Mouse (Mus musculus) left cerebral cortex, postnatal 36 days (tissue): ENCODE results near the gene 4930442H23Rik. TPM values are rescaled to one million over a fixed set of nuclear protein-coding genes. Genes with fewer than 3 reads are reported as not detected.
"Not testable (repeated sequence)": the region's sequence is repeated elsewhere in the genome, so short reads cannot be mapped to it uniquely, and the experiment has no call there.

Source experiments
- DNase-seq, 2 experiments: peaks; one replicate each; pipeline ENCODE4 v3.0.0; 2021 to 2022; ENCODE audit warnings: low spot score in 2 of 2, mixed read lengths in 1 of 2
- intact Hi-C: fragments of 180-260 bp; cut with DNase I; formaldehyde crosslinking; loops from one replicate; pipeline ENCODE4 v1.15.1; 2025
- total RNA-seq, 2 experiments: library from RNA; stranded (reverse); gene quantifications; 2 replicates each; pipeline ENCODE4 v1.2.3; 2021

The 4930442H23Rik gene
- total RNA-seq, 2 experiments from 2014 or later, result not detected

DNA sequence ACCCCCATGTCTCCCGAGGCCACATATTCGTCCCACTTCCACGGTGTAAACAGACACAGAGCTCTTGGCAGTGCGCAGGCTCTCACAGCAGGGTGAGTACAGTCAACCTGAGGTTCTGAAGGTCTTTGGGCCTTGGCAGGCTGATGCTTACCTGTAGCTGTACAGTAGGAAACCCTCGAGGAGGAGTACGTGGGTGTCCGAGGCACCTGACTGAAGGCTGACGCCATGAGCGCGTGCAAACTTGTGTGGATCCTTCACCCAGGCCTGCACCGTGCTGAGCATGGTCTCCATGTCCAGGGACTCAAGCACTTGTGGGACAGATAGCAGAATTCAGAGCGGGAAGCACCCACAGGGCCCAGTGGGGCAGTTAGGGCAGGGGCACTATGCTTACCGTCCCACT lies 16.5 kb upstream of the 4930442H23Rik start:
- intact Hi-C loops, result no loop called here
- no peak for DNase-seq

DNA sequence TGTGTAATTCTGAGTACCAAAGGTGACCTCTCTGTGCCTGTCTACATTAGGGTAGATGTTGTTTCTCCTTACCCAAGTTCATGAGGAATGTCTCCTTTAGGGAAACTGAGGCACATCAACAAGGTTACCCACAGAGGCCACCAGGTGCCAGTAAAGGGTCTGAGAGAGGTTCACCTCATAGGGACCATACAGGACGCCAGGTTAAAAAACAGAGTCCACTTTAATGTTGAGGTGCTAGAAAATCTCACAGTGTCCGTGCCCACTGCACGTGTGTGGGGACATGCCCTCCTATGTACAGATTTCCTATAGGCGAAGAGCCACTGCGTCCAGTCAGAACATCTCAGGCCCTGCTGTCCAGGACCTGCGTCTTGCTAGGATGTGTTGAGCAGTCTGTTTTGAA lies 15.3 kb upstream of the 4930442H23Rik start:
- DNase-seq, result no peak
- intact Hi-C loops, result loop anchor here (2.0 to 10.0 kb wide), 3 partner anchors 18 to 256 kb away; partner anchors contain the start of genes Hmg20b and Nfic

DNA sequence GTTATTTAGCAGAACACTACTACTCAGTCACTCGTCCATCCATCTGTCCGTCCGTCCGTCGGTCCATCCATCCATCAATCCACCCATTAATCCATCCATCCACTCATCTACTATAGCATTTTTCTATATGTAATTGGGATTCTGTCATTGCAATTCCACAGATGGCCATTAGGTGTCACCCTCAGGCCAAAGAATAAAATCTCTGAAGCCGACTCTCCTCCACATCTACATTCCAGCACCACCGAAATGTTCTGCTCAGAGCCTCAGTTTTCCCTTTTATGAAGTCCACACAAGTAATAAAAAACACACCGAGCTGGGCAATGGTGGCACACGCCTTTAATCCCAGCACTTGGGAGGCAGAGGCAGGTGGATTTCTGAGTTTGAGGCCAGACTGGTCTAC lies 14.6 kb upstream of the 4930442H23Rik start:
- intact Hi-C loops, result loop anchor here (2.0 to 10.0 kb wide), 3 partner anchors 19 to 257 kb away; partner anchors contain the start of genes Hmg20b and Nfic
- DNase-seq, result peak in 1 of 2 experiments; percentile 63

DNA sequence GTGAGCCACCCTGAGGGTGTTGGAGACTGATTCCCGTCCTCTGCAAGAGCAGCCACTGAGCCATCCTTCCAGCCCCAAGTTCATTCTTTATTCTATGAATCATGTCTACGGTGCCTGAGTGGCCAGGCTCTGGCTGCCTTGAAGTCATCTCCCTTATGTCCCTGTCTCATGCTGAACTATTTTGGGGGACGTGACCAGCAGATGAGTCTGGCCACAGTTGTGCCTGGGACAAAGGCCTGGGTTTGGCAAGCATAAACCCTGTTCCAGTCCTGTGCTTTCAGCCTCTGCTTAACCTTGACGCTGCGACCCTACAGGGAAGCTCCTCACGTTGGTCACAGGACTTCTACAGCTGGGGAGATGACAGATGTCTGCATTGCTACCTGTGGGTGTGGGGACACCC lies 13.7 kb upstream of the 4930442H23Rik start:
- intact Hi-C loops, result loop anchor here (10.0 kb wide), 1 partner anchor 257 kb away; the partner anchor contains the start of gene Nfic
- DNase-seq, result no peak

DNA sequence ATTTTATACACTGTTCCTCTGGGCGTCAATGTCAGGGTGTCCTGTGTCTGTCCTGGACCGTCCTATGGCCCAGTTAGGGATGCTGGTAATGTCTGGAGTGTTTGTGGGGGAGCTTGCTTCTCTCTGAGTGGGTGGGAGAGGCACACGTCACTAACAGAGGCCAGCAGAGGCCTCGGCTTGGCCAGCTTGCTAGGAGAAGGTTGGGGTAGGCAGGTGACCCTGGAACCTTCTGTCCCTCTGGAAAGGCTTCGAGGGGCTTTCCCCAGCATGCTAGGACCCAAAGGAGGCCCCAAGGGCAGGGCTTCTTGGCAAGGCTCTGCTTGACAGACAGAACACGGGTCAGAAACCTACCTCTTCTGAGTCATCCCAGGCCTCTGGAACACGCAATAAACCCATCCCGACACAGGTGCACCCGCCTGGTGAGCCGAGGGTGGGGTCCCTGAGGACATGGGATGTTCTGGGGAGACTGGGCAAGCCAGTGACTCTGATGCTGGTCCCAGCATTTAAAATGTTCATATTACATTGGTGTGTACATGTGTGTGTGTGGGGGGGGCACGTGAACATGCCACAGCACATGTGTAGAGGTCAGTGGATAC lies 12.9 kb upstream of the 4930442H23Rik start:
- no peak for DNase-seq
- intact Hi-C loops, result loop anchor here (10.0 kb wide), 1 partner anchor 258 kb away; the partner anchor contains the start of gene Nfic

DNA sequence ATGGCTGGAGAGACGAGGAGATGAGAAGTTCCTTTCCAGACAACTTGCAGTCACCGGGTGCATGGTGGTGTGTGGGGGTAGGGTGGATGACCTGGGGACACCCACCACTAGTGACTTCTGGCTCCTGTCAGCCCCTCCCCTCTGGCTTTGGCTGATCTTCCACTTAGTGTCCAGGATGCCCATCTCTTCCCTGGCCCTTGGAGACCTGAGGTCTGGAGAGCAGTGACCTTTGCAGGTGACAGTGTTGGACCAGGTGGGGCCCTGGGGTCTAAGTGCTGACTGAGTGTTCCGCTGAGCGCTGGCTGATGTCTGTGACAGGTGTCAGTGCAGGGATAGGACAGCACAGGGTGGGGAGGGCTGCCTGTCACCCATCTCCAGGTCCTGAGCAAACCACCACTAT lies 11.7 kb upstream of the 4930442H23Rik start:
- DNase-seq, result no peak
- intact Hi-C loops, result loop anchor here (10.0 kb wide), 1 partner anchor 260 kb away; the partner anchor contains the start of gene Nfic

DNA sequence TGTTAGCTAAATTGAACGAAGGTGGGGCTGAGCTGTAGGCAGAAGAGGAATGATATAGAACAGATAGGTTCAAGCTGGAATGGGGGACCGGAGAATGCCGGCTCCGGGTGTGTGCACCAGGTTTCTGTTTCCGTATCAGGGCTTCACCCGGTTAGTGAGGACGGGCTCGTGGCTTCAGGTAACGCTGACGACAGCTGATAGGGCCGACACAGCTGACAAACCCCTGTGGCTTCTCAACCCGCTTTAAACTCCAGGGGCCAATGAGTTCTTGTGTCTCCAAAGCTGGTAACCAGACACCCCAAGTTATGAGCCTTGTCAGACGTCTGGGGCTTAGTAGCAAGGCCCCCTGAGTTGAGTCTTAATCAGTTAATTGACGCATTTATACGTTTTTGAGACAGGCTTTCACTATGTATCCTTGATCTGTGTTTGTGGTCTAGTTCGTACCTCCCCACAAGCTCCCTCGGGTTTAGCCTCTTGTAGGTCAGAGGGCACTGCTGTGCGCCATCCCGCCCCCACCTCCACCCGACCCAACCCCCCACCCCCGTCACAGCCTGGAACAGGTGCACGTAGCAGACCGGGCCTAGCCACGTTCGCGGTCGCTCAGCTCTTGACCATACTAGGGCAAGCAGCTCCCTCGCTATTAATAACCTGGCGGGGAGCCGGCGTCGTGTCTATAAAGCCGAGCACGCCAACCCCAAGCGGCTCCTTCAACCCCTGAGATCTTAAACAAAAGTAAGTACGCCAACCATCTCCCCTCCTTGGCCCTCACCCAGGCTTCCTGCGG lies 10.5 kb upstream of the 4930442H23Rik start:
- no peak for DNase-seq
- intact Hi-C loops, result loop anchor here (10.0 kb wide), 1 partner anchor 261 kb away; the partner anchor contains the start of gene Nfic

DNA sequence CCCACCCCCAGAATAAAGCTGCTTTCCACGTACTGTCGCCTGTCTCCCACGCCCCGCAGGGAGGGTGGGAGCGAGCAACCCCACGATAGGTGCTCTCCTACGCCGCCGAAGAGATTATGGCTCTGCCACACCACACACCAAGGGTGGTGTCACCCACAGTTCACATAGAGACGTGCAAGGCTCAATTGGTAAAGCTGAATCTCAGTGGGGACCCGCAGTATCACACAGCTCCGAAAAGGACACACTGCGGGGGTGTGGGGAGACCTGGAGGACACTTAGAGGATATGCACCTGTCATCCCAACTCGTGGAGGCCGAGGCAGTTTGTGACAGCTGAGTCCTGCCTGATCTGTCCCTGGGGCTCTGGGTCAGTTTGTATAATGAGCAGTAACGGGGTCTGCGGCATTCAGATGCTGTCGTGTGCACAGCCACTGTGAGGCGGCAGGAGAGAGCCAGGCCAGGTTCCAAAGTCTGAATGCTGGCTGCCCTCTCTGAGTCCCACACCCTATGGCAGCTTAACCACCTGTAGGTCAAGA lies 9.4 kb upstream of the 4930442H23Rik start:
- intact Hi-C loops, result loop anchor here (10.0 kb wide), 1 partner anchor 262 kb away; the partner anchor contains the start of gene Nfic
- no peak for DNase-seq

DNA sequence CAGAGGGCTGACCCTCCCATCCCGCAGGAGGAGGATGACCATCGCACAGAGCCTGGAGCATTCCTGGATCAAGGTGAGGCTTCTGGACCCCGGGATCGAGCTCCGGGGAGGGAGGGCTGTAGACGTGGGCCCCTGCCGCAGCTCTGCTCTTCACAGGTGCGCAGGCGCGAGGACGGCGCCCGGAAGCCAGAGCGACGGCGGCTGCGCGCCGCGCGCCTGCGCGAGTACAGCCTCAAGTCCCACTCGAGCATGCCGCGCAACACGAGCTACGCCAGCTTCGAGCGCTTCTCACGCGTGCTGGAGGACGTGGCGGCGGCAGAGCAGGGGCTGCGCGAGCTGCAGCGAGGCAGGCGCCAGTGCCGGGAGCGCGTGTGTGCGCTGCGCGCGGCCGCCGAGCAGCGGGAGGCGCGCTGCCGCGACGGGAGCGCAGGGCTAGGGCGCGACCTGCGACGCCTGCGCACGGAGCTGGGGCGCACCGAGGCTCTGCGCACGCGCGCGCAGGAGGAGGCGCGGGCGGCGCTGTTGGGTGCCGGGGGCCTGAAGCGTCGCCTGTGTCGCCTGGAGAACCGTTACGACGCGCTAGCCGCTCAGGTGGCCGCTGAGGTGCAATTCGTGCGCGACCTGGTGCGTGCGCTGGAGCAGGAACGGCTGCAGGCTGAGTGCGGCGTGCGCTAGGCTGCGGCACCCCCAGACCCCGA lies 8.8 kb upstream of the 4930442H23Rik start:
- peak; percentile 88 to 94 for DNase-seq
- intact Hi-C loops, result loop anchor here (10.0 kb wide), 1 partner anchor 262 kb away; the partner anchor contains the start of gene Nfic

DNA sequence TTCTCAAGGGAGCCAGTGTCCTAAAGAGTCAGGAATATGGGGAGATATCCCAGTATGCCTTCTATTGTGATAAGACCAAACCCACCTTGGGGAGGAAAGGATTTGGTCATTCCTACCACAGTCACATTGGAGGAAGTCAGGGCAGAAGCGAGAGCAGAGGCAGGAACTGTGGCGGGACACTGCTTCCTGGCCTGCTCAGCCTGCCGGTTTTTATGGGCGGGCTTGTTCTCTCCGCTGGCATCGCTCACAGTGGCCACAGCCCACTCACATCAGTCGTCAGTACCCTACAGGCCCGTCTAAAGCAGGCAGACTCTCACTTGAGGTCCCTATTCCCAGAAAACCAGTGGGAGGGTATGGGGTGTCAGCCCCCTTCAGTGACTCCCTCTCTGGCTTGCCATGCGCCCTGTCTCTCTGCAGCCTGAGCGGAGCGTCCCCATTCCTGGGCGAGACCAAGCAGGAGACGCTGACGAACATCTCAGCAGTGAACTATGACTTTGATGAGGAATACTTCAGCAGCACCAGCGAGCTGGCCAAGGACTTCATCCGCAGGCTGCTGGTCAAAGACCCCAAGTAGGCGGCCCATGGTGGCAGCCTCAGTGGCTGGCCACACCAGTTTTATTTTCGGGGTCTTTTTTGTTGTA lies 7.8 kb upstream of the 4930442H23Rik start:
- intact Hi-C loops, result loop anchor here (10.0 kb wide), 1 partner anchor 263 kb away; the partner anchor contains the start of gene Nfic
- DNase-seq, result no peak

DNA sequence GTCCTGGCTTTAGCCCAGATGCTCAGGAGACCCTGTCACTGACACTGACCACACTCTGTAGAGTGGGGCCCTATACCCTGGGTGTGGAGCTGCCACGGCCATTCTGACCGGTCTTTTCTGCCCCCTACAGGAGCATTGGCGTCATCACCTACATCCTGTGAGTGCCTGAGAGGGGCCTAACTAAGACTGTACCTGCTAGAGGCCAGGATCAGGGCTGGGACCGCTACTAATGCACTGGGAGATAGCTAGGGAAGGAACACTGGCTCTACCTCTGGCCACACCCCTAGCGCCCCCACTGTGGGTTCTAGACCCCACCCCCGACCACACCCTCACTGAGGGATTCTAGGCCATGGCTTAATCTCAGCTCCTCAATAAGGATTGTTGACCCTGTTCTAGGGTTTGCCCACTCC lies 7.3 kb upstream of the 4930442H23Rik start:
- intact Hi-C loops, result loop anchor here (10.0 kb wide), 1 partner anchor 264 kb away; the partner anchor contains the start of gene Nfic
- DNase-seq, result no peak

DNA sequence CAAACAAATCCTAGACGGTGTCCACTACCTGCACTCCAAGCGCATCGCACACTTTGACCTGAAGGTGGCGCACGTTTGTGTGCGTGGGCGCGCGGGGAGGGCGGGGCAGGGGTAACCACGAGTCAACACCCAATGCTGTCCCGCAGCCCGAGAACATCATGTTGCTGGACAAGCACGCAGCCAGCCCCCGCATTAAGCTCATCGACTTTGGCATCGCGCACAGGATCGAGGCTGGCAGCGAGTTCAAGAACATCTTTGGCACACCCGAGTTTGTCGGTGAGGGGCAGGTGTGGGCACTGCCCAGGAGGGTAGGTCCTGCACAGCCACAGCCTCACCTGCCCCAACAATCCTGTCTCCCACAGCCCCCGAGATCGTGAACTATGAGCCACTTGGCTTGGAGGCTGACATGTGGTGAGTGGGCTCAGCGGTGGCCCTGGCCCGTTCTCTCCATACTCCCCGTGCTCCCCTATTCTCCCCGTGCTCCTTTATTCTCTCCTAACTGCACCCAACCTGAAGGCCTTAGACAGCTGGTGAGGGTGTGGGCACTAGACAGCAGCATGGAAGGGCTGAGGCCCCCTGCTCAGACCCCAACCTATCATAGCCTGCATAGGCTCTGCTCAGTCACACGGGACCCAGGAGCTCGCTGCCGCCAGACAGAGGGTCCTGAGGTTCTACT lies 6.7 kb upstream of the 4930442H23Rik start:
- intact Hi-C loops, result loop anchor here (10.0 kb wide), 1 partner anchor 264 kb away; the partner anchor contains the start of gene Nfic
- DNase-seq, result no peak

DNA sequence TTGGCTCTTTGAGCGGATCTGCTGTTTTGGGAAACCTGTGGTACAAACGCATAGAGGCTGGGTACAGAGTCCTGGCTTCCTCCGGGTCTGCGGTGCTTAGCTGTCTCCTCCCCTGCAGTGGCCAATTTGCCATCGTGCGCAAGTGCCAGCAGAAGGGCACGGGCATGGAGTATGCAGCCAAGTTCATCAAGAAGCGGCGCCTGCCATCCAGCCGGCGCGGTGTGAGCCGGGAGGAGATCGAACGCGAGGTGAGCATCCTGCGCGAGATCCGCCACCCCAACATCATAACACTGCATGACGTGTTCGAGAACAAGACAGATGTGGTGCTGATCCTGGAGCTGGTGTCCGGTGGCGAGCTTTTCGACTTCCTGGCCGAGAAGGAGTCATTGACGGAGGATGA lies 6.2 kb upstream of the 4930442H23Rik start:
- no peak for DNase-seq
- intact Hi-C loops, result loop anchor here (10.0 kb wide), 1 partner anchor 265 kb away; the partner anchor contains the start of gene Nfic

DNA sequence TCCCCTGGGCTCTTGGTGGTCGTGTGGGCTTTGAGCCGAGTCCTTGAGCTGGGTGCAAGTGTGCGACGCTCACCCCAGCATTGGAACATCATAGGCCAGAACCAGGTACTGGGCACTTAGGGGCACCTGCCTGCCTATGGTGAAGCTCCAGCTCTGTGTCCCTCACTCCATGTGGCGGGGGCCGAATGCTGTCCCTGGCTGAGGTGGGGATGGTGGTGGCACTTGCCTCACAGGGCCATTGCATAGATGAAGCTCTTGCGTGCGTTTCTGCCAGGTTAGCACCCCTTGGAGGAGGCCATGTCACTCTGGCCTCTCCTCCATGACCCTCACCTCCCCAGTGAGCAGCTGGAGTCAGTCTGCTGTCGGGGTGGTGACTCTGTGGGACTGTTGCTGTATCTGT lies 3.5 kb upstream of the 4930442H23Rik start:
- intact Hi-C loops, result no loop called here
- DNase-seq, result no peak

DNA sequence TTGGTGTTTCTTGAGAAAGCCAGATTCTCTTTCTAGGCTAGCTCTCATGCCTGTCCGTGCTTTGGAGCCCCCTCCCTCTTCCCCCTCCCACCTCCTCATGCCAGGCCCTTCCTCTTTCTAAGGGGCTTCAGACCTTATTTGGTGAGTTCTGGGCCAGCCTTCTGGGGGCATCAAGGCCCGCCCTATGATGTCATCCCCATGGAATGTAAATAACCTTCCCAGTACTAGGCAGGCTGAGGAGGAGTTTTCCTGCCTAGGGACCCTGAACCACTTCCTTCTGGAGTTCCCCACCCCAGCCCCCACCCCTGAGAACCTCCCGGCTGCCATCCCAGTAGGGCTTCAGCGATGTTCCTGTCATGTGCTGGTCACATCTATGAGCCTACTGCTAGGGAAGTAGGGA lies 1.1 kb upstream of the 4930442H23Rik start:
- intact Hi-C loops, result no loop called here

DNA sequence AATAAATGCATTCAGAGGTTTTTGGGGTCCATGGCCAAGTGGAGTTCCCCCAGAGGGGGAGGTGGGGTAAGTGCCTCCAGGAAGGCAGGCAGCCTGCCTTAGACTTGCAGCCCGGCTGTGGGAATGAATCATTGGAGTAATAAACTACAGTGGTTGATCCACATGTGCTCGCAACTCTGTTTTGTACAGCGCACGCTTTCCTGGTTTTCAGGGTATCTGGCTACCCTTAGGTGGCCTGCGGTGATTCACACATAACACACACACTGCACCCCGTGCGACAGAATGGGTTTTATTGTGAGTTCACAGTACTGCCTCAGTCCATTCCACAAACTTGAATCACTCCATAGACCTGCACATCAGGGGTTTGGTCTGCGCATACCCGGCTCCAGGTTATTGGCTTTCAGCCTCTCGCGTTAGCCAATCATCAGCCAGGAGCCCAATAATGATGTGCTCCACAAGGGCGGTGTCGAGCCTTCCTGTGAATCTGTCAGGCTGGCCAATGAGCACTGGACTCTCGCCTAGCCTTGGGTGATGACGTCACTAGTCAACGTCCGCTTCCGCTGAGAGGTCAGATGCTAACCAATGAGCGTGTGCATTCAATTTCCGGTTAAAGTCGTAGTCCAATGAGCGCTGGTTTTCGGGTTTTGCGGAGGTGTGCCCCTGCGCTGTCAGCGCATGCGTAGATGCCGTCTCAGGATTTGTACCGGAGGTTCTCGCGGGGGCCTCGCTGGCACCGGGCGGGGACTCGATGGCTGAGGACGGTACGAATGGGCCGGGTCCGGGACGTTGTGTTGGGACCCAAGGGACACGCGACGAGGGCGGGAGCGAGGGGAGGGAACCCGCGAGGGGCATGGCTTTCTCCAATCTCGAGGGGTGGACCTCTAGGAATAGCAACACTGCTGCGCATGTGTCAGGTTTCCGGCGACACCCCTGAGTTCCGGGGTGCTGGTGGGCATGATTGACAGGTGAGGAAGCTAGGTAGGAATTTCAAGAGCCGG lies 1.0 kb downstream of the 4930442H23Rik start, which contains the start of gene Dapk3:
Gene Dapk3 (plus strand): TSS at position 670 of the 998 bp plus-strand sequence.
- DNase-seq, result peak; percentile 98
- intact Hi-C loops, result no loop called here

More for the DNA sequence above, 1.1 kb upstream of the 4930442H23Rik start:
- DNase-seq, result no peak

DNA sequence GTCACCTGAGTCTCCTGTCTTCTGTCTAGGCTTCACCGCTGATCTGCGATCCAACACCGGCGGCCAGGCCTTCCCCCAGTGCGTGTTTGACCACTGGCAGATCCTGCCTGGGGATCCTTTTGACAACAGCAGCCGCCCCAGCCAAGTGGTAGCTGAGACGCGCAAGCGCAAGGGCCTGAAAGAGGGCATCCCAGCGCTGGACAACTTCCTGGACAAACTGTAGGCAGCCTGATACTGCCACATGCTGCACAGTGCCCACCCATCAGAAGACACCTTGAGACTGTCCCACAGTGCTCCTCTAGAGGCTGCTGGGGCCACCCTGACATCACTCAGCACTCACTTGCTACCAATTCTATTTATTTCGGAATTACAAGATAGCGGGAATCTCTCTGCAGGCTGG lies 1.8 kb downstream of the 4930442H23Rik start:
- DNase-seq, intact Hi-C loops: not testable (repeated sequence)
